Mouse (Mus musculus) MEL (cell line): ENCODE data around the gene Rasal3. TPM values are rescaled to one million over a fixed set of nuclear protein-coding genes. Genes with fewer than 3 reads are reported as not detected.

Source experiments
- DNase-seq: peaks from one replicate; pipeline ENCODE4 v3.0.0; 2011; ENCODE audit warnings: low read depth, low spot score
- H3K27ac ChIP-seq: 2 replicates; pipeline ENCODE4 v1.5.1; 2012; ENCODE audit warnings: low read depth, mild to moderate bottlenecking, control low read depth, low read length, moderate library complexity; ENCODE audit not compliant: control insufficient read depth
- H3K27me3 ChIP-seq, 2 experiments: fragments of 150-350 bp in 1 of 2; sonication (generic) in 1 of 2; 2 replicates each; pipeline ENCODE4 v1.6.1; 2012; ENCODE audit warnings: low read length in 2 of 2, mild to moderate bottlenecking in 2 of 2, improper control_type of control experiment in 1 of 2, moderate library complexity in 1 of 2; ENCODE audit not compliant: insufficient read depth in 2 of 2, control insufficient read depth in 1 of 2
- H3K36me3 ChIP-seq, 2 experiments: 2 replicates each; pipeline ENCODE4 v1.6.1; 2012 to 2014; ENCODE audit warnings: low read length in 2 of 2, improper control_type of control experiment in 1 of 2, inconsistent platforms in 1 of 2, mild to moderate bottlenecking in 1 of 2; ENCODE audit not compliant: insufficient read depth in 2 of 2, control insufficient read depth in 1 of 2
- H3K4me1 ChIP-seq, 2 experiments: fragments of 150-350 bp in 1 of 2; sonication (generic) in 1 of 2; 2 replicates each; pipeline ENCODE4 v1.6.1; 2012; ENCODE audit warnings: low read length in 2 of 2, improper control_type of control experiment in 1 of 2, mild to moderate bottlenecking in 1 of 2; ENCODE audit not compliant: insufficient read depth in 2 of 2, control insufficient read depth in 1 of 2
- H3K4me3 ChIP-seq, 2 experiments: fragments of 150-350 bp in 1 of 2; sonication (generic) in 1 of 2; 2 replicates each; pipeline ENCODE4 v1.5.1; 2012; ENCODE audit warnings: low read depth in 2 of 2, low read length in 2 of 2, mild to moderate bottlenecking in 2 of 2, moderate library complexity in 2 of 2, control low read depth in 1 of 2, improper control_type of control experiment in 1 of 2; ENCODE audit not compliant: control insufficient read depth in 1 of 2, insufficient read depth in 1 of 2
- H3K79me2 ChIP-seq: 2 replicates; pipeline ENCODE4 v1.6.1; 2012; ENCODE audit warnings: mild to moderate bottlenecking, low read length, moderate library complexity; ENCODE audit not compliant: control insufficient read depth, poor library complexity, insufficient read depth
- H3K9ac ChIP-seq: 2 replicates; pipeline ENCODE4 v1.6.1; 2012; ENCODE audit warnings: low read depth, mild to moderate bottlenecking, control low read depth, low read length, moderate library complexity; ENCODE audit not compliant: control insufficient read depth, poor library complexity, severe bottlenecking
- H3K9me3 ChIP-seq: fragments of 150-350 bp; sonication (generic); replicated peaks from 2 replicates; pipeline ENCODE4 v1.6.1; 2012; ENCODE audit warnings: mild to moderate bottlenecking, low read length, improper control_type of control experiment, moderate library complexity; ENCODE audit not compliant: insufficient read depth
- CTCF ChIP-seq, 3 experiments: IDR thresholded peaks in 2 of 3; conservative IDR thresholded peaks in 1 of 3; 2 replicates each; pipeline ENCODE4 v1.5.1; 2011 to 2012; ENCODE audit warnings: low read length in 3 of 3, low read depth in 2 of 3, mild to moderate bottlenecking in 2 of 3, improper control_type of control experiment in 1 of 3, inconsistent platforms in 1 of 3, mixed read lengths in 1 of 3, moderate library complexity in 1 of 3; ENCODE audit not compliant: control insufficient read depth in 1 of 3, insufficient read depth in 1 of 3, poor library complexity in 1 of 3, severe bottlenecking in 1 of 3
- E2F4 ChIP-seq: IDR thresholded peaks from 2 replicates; pipeline ENCODE4 v1.6.1; 2011; ENCODE audit warnings: low read depth, low read length, improper control_type of control experiment, borderline replicate concordance
- EP300 ChIP-seq, 2 experiments: IDR thresholded peaks; 2 replicates each; pipeline ENCODE4 v1.6.1; 2011; ENCODE audit warnings: improper control_type of control experiment in 2 of 2, low read length in 2 of 2, low read depth in 1 of 2, mild to moderate bottlenecking in 1 of 2
- ETS1 ChIP-seq: IDR thresholded peaks from 2 replicates; pipeline ENCODE4 v1.6.1; 2012; ENCODE audit warnings: low read depth, mild to moderate bottlenecking, inconsistent platforms, low read length, improper control_type of control experiment, moderate library complexity
- HCFC1 ChIP-seq: IDR thresholded peaks from 2 replicates; pipeline ENCODE4 v1.6.1; 2012; ENCODE audit warnings: low read depth, mild to moderate bottlenecking, inconsistent platforms, low read length, improper control_type of control experiment, moderate library complexity
- JUND ChIP-seq: IDR thresholded peaks from 2 replicates; pipeline ENCODE4 v1.6.1; 2011; ENCODE audit warnings: low read depth, mild to moderate bottlenecking, improper control_type of control experiment, low read length
- MAX ChIP-seq: IDR thresholded peaks from 2 replicates; pipeline ENCODE4 v1.6.1; 2011; ENCODE audit warnings: low read length, improper control_type of control experiment
- MYC ChIP-seq: IDR thresholded peaks from 2 replicates; pipeline ENCODE4 v1.6.1; 2011; ENCODE audit warnings: low read depth, mild to moderate bottlenecking, low read length, improper control_type of control experiment, moderate library complexity
- RAD21 ChIP-seq: IDR thresholded peaks from 2 replicates; pipeline ENCODE4 v1.6.1; 2011; ENCODE audit warnings: mild to moderate bottlenecking, low read depth, low read length, improper control_type of control experiment
- SIN3A ChIP-seq: IDR thresholded peaks from 2 replicates; pipeline ENCODE4 v1.6.1; 2012; ENCODE audit warnings: low read length, improper control_type of control experiment, inconsistent platforms
- TAL1 ChIP-seq: IDR thresholded peaks from 2 replicates; pipeline ENCODE4 v1.6.1; 2012; ENCODE audit warnings: mild to moderate bottlenecking, inconsistent platforms, low read length, moderate library complexity, mixed read lengths
- TBP ChIP-seq: IDR thresholded peaks from 2 replicates; pipeline ENCODE4 v1.8.0; 2011; ENCODE audit warnings: low read depth, low read length, improper control_type of control experiment
- UBTF ChIP-seq: IDR thresholded peaks from 2 replicates; pipeline ENCODE4 v1.6.1; 2012; ENCODE audit warnings: low read depth, mild to moderate bottlenecking, inconsistent platforms, low read length, improper control_type of control experiment, moderate library complexity, borderline replicate concordance; ENCODE audit not compliant: insufficient read depth
- USF1 ChIP-seq: IDR thresholded peaks from 2 replicates; pipeline ENCODE4 v1.6.1; 2014; ENCODE audit warnings: low read depth, mild to moderate bottlenecking, inconsistent platforms, low read length, improper control_type of control experiment, moderate library complexity
- USF2 ChIP-seq, 2 experiments: IDR thresholded peaks; 2 replicates each; pipeline ENCODE4 v1.6.1; 2011 to 2012; ENCODE audit warnings: improper control_type of control experiment in 2 of 2, low read length in 2 of 2, borderline replicate concordance in 1 of 2, inconsistent platforms in 1 of 2, low read depth in 1 of 2, mild to moderate bottlenecking in 1 of 2; ENCODE audit not compliant: insufficient read depth in 1 of 2
- ZKSCAN1 ChIP-seq: IDR thresholded peaks from 2 replicates; pipeline ENCODE4 v1.6.1; 2012; ENCODE audit warnings: low read depth, mild to moderate bottlenecking, inconsistent platforms, low read length, improper control_type of control experiment, moderate library complexity
- ZNF384 ChIP-seq: IDR thresholded peaks from 2 replicates; pipeline ENCODE4 v1.6.1; 2012; ENCODE audit warnings: low read depth, mild to moderate bottlenecking, inconsistent platforms, low read length, improper control_type of control experiment
- polyA plus RNA-seq, 2 experiments: library from polyadenylated mRNA; stranded (reverse) in 1 of 2; unstranded in 1 of 2; fragments of >175 nt in 1 of 2; fragments of >200 nt in 1 of 2; gene quantifications; 2 replicates each; pipeline versions ENCODE4 v1.2.1 to v1.2.4; 2012; ENCODE audit warnings: low replicate concordance in 2 of 2, low read depth in 1 of 2; ENCODE audit not compliant: insufficient read length in 2 of 2, insufficient read depth in 1 of 2, missing spikeins in 1 of 2
- total RNA-seq: library from RNA; depleted of rRNA; stranded (reverse); fragments of 300-350 nt; gene quantifications from 2 replicates; pipeline ENCODE4 v1.2.3, GENCODE M21; 2012

The Rasal3 gene
- total and polyA plus RNA-seq, 3 experiments: 0.04 TPM; not detected in 1

- DNase-seq: no peak
- H3K36me3 ChIP-seq: no peaks in the 10 kb centered on the region
- no peaks in the 10 kb centered on the region for H3K4me1 ChIP-seq
- H3K9ac ChIP-seq: no peak overlapping the region
- no peaks in the 10 kb centered on the region for H3K27me3 ChIP-seq
- no peaks in the 10 kb centered on the region for H3K79me2 ChIP-seq
- H3K9me3 ChIP-seq: no peaks in the 10 kb centered on the region
- no peak for TF ChIP-seq ZKSCAN1
- TF ChIP-seq EP300 (IDR thresholded peaks at IDR 0.05; ENCODE audit: low read depth in 1 of 2, low read length in 2 of 2): no peak
- TF ChIP-seq TAL1: no peak
- no peak for TF ChIP-seq TBP
- TF ChIP-seq USF1: no peak
- TF ChIP-seq UBTF: no peak
- TF ChIP-seq JUND: no peak
- no peak for TF ChIP-seq HCFC1
- TF ChIP-seq CTCF (IDR thresholded peaks at IDR 0.05 in 2 of 3, conservative IDR thresholded peaks at IDR 0.05 in 1 of 3; ENCODE audit: control insufficient read depth in 1 of 3, insufficient read depth in 1 of 3, low read depth in 2 of 3, low read length in 3 of 3, poor library complexity in 1 of 3, severe bottlenecking in 1 of 3): no peak
- no peak for TF ChIP-seq RAD21
- no peak for TF ChIP-seq USF2 (IDR thresholded peaks at IDR 0.05; ENCODE audit: borderline replicate concordance in 1 of 2, insufficient read depth in 1 of 2, low read depth in 1 of 2, low read length in 2 of 2)
- no peak for TF ChIP-seq ZNF384
- TF ChIP-seq MAX: no peak
- TF ChIP-seq ETS1: no peak
- TF ChIP-seq SIN3A: no peak
- TF ChIP-seq MYC: no peak
- no peak for TF ChIP-seq E2F4
- H3K27ac ChIP-seq: no peak overlapping the region
- H3K4me3 ChIP-seq: no peak overlapping the region
These were observed 1.2 kb downstream of the Rasal3 start for GRCm38 (mm10) chr17:32402011-32402778.

DNA sequence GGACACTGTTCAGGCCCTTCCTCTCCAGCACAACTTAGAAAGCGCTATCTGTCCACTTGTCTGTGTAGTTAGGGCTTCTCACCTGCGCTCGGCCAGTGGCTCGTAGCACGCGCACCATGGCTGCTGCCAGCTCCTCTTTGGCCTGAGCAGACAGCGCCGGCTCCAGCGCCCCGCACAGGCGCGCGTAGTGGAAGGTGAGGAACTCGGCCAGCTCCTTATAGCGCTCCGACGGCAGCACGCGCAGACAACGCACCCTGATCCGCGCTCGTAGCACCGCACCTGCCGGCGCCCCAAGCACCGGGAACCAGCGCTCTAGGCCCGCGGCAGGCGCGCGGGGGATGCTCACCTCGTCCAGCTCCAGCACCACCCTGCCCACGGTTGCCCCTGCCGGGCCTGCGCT is 7.1 kb downstream of the Rasal3 start:
- no peak overlapping the region for H3K9ac ChIP-seq
- H3K4me1 ChIP-seq: no peaks in the 10 kb centered on the region
- no peak for TF ChIP-seq HCFC1
- no peak overlapping the region for H3K4me3 ChIP-seq
- H3K79me2 ChIP-seq: no peaks in the 10 kb centered on the region
- H3K27me3 ChIP-seq: no peaks in the 10 kb centered on the region
- no peak overlapping the region for H3K27ac ChIP-seq
- no peaks in the 10 kb centered on the region for H3K36me3 ChIP-seq
- H3K9me3 ChIP-seq: no peaks in the 10 kb centered on the region
- no peak for DNase-seq
